Mouse (Mus musculus): ENCODE results near the gene Orai3.

Gene Orai3

DNA sequence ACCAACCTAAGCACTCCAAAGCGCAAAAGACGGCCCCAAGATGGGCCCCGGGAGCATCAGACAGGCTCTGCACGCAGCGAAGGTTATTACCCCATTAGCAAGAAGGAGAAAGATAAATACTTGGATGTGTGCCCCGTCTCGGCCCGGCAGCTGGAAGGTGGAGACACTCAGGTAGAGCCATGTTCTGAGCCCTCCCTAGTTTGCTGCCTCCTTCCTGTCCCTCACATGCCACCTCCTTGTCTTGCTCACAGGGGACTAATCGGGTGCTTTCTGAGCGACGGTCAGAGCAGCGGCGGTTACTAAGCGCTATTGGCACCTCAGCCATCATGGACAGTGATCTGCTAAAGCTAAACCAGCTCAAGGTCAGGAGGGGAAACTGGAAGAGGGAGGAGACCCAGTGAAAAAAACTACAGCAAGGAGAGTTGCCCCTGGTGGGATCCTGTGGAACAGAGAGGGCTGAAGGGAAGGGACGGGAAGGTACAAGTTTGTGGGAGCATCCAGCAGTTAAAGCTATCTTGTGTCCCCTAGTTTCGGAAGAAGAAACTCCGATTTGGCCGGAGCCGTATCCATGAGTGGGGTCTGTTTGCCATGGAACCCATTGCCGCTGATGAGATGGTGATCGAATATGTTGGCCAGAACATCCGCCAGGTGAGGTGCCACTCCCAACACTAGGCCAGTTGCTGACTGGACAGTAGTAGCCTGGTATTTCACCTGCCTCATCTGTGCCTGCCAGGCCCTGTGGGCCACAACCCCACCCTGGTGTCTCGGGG, 27.6 kb downstream of the Orai3 start:
- no peak for ATAC-seq (ENCODE audit: insufficient number of reproducible peaks, low FRiP score, low TSS enrichment)

DNA sequence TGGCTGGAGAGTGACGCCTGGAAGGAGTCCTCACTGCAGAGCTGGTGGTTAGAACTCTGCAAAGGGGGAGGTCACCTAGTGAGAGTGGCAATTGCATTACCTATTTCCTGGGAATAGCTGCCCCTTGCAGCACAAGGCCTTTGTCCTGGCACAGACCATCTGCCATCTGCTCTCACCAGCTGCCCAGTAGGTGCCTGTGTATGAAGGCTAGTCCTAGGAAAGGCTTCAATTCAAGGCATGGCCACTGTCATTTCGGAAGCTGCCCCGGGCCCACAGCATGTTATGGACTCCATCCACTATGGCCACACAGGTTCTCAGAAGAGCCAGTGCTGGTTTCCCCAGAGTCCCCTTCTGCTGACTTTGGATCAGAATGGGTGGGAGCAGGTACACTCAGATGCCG, 29.0 kb downstream of the Orai3 start:
- ATAC-seq (ENCODE audit: insufficient number of reproducible peaks, low FRiP score, low TSS enrichment): peak; percentile 76

- 0 out of 2 replicates have a peak, but pooled peaks have one; percentile 1 for ATAC-seq (ENCODE audit: insufficient number of reproducible peaks, low FRiP score, low TSS enrichment)
These were observed 29.6 kb downstream of the Orai3 start for GRCm38 (mm10) chr7:127799211-127799610.

GRCm38 (mm10) chr7:127799738-127800137, 30.1 kb downstream of the Orai3 start:
- no peak for ATAC-seq (ENCODE audit: insufficient number of reproducible peaks, low FRiP score, low TSS enrichment)

DNA sequence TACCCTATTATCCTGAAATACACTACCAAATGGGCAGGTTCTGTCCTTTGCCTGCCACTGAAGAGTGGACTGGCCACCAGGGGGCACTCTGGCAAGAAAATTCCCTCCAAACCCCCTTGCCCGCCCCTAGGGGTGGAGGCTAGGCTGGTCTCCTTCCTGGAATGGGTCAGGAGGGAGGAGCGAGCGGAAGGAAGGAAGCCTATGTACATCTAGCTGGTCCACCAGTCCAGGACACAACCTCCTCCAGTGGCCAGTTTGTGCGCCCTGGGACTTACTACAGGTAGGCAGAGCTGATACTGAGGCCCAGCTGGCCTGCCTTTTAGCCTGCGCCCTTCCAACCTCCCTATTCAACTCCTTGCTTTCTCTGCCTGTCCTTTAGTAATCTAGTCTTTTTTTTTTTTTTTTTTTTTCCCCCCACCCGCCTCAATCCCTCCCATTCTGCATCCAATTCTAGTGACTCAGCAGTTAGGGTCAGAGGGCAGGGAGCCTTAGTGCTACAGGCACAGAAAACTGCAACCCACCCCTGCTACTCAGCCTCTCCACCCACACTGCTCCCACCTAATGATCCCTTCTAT, 30.9 kb downstream of the Orai3 start, which contains the start of gene Hsd3b7:
Gene Hsd3b7 (plus strand): TSS at position 170 of the 575 bp plus-strand sequence.
- 0 out of 2 replicates have a peak, but pooled peaks have one; percentile 33 for ATAC-seq (ENCODE audit: insufficient number of reproducible peaks, low FRiP score, low TSS enrichment)

DNA sequence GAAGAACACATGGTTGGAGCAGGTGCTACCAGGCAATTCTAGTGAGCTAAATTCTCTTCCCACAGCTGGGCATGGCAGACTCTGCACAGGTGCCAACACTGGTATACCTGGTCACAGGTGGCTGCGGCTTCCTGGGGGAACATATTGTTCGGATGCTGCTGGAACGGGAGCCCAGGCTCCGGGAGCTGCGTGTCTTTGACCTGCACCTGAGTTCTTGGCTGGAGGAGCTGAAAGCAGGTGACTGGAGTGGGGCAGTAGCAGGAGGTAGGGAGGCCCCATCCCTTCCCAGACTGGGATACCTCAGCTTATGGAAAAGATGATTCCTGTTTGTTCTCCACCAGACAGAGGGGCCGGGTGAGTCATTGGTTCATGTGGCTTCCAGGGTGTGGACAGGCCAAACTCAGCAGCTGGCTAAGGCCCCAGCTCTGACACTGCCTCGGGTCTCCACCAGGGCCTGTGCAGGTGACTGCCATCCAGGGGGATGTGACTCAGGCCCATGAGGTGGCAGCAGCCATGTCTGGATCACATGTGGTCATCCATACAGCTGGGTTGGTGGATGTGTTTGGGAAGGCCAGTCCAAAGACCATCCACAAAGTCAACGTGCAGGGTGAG, 31.5 kb downstream of the Orai3 start:
- ATAC-seq (ENCODE audit: insufficient number of reproducible peaks, low FRiP score, low TSS enrichment): no peak

DNA sequence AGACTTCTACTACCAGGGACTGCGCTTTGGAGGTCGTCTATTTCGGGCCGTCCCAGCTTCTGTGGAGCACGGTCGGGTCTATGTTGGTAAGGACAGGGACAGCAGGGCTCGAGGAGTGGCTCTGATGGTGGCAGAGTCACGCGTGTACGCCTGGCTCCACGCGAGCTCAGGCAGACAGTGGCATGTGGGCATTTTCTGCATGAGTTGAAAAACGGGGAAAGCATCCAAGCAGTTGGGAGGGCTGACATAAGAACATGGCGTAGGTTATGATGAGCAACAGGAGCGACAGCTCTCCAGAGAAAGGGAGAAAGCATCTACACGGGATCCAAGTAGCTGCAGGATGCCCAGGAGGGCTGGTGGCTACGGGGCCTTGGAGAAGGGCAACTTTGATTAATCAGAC, 32.7 kb downstream of the Orai3 start:
- ATAC-seq (ENCODE audit: insufficient number of reproducible peaks, low FRiP score, low TSS enrichment): 0 out of 2 replicates have a peak, but pooled peaks have one; percentile 24

GRCm38 (mm10) chr7:127808821-127809220, 39.2 kb downstream of the Orai3 start:
- ATAC-seq (ENCODE audit: insufficient number of reproducible peaks, low FRiP score, low TSS enrichment): no peak

- ATAC-seq (ENCODE audit: insufficient number of reproducible peaks, low FRiP score, low TSS enrichment): no peak
These were observed 40.2 kb downstream of the Orai3 start for GRCm38 (mm10) chr7:127809846-127810245.

GRCm38 (mm10) chr7:127810650-127811049, 41.0 kb downstream of the Orai3 start:
- ATAC-seq (ENCODE audit: insufficient number of reproducible peaks, low FRiP score, low TSS enrichment): no peak

DNA sequence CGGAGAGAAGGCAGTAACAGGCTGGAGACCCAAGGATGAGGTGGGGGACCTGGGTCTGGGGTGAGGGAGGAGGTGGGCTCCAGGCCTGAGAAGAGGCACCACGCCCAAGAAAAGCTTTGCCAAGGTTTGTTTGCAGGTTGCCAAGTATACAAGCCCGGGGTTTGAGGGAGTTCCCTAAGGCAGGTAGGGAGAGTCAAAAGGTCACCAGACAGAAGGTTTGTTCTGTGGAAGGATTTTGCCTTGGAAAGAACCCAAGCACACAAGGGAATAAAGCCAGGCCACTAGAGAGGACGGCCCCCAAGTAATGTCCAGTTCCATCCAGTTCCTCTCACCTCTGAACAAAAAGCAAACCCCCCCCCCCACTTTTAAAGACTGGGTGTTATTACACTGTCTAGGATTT, 41.6 kb downstream of the Orai3 start:
- ATAC-seq (ENCODE audit: insufficient number of reproducible peaks, low FRiP score, low TSS enrichment): no peak

DNA sequence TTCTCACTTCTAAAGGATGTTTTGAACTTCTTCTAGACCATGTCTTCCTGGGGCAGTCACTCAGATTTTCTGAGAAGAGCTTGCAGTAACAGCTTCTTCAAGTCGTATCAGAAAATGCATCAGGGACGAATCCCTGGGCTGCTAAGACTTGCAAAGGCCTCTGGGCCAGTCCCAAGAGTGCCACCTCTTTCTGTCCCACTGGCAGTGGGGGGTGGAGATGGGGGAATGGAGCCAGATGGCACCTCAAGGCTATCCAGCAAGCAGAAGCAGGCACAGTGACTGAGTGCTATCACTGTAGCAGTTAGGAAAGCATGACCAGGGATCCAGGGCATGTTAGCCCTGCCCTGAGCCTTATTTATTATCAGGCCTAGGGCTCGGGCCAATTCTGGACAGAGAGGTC, 42.7 kb downstream of the Orai3 start:
- no peak for ATAC-seq (ENCODE audit: insufficient number of reproducible peaks, low FRiP score, low TSS enrichment)

GRCm38 (mm10) chr7:127813821-127814220, 44.2 kb downstream of the Orai3 start:
- no peak for ATAC-seq (ENCODE audit: insufficient number of reproducible peaks, low FRiP score, low TSS enrichment)

DNA sequence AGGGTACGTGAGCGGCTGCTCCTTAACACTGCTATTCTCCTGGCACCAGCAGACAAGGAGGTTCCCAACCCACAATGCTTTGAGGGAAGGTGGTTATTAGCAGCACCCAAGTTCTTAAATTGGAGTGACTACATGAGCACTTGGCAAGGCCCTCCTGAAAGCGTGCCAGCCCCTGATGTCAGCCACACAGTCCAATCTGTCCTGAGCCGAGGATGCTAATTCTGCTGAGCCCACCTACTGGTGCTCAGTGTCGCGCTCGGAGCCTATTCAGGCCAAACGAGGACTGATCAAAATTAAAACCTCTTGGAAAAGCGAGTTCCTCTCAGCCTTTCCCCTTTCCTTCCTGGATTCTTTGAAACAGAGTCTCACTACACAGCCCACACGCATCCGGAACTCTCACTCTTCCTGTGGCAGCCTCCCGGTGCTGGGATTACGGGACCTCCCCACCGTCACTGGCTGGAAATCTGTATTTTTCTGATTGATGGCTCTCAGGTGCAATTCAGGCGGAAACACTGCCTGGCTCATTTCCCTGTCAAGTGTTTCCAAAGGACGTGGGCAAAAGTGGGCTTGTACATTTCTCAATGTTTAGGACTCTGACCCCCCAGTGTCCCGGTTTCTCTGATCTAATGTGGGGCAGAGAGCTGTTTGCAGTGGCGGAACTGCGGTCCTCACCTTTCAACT, 44.8 kb downstream of the Orai3 start:
- peak; percentile 77; the same call in 1 of the 2 replicates for ATAC-seq (ENCODE audit: insufficient number of reproducible peaks, low FRiP score, low TSS enrichment)

GRCm38 (mm10) chr7:127815116-127815665, 45.6 kb downstream of the Orai3 start:
- ATAC-seq (ENCODE audit: insufficient number of reproducible peaks, low FRiP score, low TSS enrichment): no peak

DNA sequence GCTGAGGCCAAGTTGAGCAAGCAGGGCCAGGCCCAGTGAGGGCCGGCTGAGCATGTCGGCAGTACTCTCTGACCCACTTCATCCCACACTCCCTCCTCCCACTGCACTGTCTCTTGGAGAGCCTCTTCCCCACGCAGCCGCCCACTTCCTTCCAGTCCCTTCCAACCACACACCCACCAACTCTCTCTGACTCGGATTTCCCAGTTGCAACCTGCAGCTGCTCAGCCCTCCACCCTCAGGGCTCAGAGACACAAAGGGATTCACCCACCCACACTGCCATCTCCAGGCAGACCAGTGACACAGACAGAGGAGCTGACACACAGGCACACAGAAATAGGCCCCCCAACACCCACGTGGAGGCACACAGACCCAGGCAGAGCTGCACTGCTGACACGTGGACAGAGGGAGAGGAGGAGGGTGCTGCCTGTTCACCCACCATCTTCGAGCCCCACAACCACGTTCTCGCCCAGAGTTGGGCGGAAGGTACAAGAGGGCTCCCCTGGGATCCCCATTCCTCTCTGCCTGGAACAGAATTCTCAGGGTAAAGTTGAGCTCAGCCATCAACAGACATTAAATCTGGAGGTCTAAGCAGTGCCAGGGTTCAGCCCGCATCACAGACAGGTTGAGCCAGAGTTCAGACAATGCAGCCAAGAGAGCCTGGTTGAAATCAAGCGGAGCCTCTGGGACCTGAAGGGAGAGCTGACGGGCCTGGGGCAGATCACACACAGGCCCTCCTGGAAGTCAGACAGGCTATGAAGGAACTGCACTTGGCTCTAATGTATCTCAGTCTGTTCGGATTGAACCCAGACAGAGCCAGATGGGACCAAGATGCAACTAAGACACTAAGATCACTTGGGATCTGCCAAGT, 46.6 kb downstream of the Orai3 start:
- ATAC-seq (ENCODE audit: insufficient number of reproducible peaks, low FRiP score, low TSS enrichment): 0 out of 2 replicates have a peak, but pooled peaks have one; percentile 21

DNA sequence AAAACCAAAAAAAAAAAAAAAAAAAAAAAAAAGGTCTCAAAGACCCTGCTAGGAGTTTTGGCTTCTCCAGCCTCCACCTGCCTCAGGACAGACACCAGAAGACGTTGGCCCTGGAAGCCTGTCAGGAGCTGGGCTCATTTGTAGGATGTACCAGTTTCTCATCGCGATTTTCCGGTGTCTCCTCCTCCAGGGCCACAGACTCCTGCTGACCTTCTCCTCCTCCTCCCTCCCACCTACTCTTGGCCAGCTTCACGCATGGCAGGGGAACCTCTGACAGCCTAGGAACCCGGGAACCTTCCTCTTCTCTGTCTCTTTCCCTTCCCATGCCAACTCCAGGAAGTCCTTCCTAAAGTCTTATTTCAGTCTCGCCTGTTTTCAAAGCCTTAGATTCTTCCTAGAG, 47.4 kb downstream of the Orai3 start:
- ATAC-seq (ENCODE audit: insufficient number of reproducible peaks, low FRiP score, low TSS enrichment): no peak

DNA sequence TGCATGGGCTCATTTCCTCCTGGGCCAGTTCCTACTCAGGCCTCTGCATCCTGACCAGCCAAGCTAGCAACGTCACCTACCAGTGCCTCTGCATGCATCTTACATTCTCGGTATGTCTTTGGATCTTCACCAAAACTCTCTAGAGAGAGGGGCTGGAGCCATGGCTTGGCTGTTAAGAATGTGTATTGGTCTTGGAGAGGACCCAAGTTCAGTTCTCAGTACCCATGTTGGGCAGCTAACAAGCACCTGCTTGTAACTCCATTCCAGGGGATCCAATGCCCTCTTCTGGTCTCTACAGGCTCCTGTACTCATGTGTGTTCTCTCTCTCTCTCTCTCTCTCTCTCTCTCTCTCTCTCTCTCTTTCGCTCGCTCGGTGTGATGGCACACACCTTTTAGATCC, 48.2 kb downstream of the Orai3 start:
- ATAC-seq (ENCODE audit: insufficient number of reproducible peaks, low FRiP score, low TSS enrichment): no peak

GRCm38 (mm10) chr7:127820836-127821509, 51.4 kb downstream of the Orai3 start:
- ATAC-seq (ENCODE audit: insufficient number of reproducible peaks, low FRiP score, low TSS enrichment): no peak
